Comparison of ENCODE assay signal across 8 mouse cellular contexts in the genomic region with DNA sequence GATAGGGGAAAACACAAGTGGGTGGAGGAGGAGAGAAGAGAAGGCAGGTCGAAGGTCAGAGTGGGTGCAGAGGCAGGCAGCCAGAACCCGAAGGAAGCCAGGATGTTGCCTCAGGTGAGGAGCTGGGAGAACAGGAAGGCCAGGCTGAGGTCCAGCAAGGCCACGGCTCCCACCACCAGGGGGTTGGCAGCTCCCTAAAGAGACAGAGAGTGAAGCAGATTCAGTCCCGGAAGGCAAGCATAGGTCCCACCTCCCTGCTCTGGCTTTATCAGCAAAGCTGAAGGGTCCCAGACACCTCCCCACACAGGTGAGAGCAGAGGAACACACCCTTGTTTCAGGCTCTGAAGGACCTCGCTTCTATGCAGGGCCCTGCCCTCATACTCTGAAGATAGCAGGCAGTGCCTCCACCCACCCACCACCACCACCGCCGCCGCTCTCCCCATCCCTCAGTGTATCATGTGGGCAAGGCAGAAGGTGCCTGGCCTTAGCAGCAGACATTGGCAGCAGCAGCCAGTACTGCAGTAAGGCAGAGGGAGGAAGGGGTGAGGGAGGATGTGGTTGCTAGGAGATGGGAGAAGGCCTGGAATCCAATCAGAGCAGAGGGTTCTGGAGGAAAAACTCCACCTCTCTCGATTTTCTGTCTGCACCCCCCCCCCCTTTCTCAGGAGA. TPM values are rescaled to one million over a fixed set of nuclear protein-coding genes. Genes with fewer than 3 reads are reported as not detected.
DNase-seq lines count a peak whose midpoint lies in the region; ATAC-seq lines count a peak whose summit lies in the region.

No protein-coding gene starts in this region.

- no peak overlapping the region for H3K4me3 ChIP-seq in limb, embryonic 12.5 days (replicated peaks)
- H3K4me3 ChIP-seq in limb, embryonic 10.5 days, result no peak overlapping the region
- no peak overlapping the region for H3K4me3 ChIP-seq in stomach, embryonic 14.5 days (ENCODE audit: low read depth, low read length)
- H3K4me3 ChIP-seq in kidney, embryonic 15.5 days (replicated peaks), result no peak overlapping the region

- peaks cover 29% of the 10 kb centered on the region for H3K4me1 ChIP-seq in limb, embryonic 12.5 days (replicated peaks)
- peaks cover 49% of the 10 kb centered on the region for H3K4me1 ChIP-seq in limb, embryonic 10.5 days
- 0 out of 2 replicates have a peak, but pooled peaks cover 8% of the 10 kb centered on the region for H3K4me1 ChIP-seq in stomach, embryonic 14.5 days (ENCODE audit: control insufficient read depth, insufficient read depth, low read length)
- peaks cover 43% of the 10 kb centered on the region for H3K4me1 ChIP-seq in kidney, embryonic 15.5 days

- no peak for ATAC-seq in limb, embryonic 12.5 days (ENCODE audit: insufficient number of reproducible peaks, insufficient read depth, low FRiP score, low TSS enrichment, low read depth)
- ATAC-seq in stomach, embryonic 14.5 days (ENCODE audit: insufficient number of reproducible peaks, insufficient read depth, low FRiP score, low read depth), result peak; percentile 24; the same call in 1 of the 2 replicates
- no peak for ATAC-seq in kidney, embryonic 15.5 days (replicated peaks; ENCODE audit: low FRiP score)

- no peak for DNase-seq in limb, embryonic 10.5 days (ENCODE audit: low spot score)
- peak; percentile 79 to 85 for DNase-seq in frontal cortex, postnatal 36 days (ENCODE audit: low spot score in 2 of 2)
- peak; percentile 81 to 85 for DNase-seq in left cerebral cortex, postnatal 36 days (ENCODE audit: low spot score in 2 of 2)
- DNase-seq in heart, postnatal 25 days (ENCODE audit: low spot score), result no peak
- no peak for DNase-seq in kidney, adult 11 months

- no peaks in the 10 kb centered on the region for H3K9me3 ChIP-seq in limb, embryonic 12.5 days
- no peaks in the 10 kb centered on the region for H3K9me3 ChIP-seq in limb, embryonic 10.5 days (replicated peaks)
- no peaks in the 10 kb centered on the region for H3K9me3 ChIP-seq in stomach, embryonic 14.5 days (ENCODE audit: control insufficient read depth, low read depth, low read length)
- no peaks in the 10 kb centered on the region for H3K9me3 ChIP-seq in kidney, embryonic 15.5 days (replicated peaks)

- peaks cover 61% of the 10 kb centered on the region for H3K27me3 ChIP-seq in limb, embryonic 12.5 days
- H3K27me3 ChIP-seq in limb, embryonic 10.5 days (ENCODE audit: low read depth, poor library complexity, severe bottlenecking), result peaks cover 64% of the 10 kb centered on the region
- H3K27me3 ChIP-seq in stomach, embryonic 14.5 days (ENCODE audit: control insufficient read depth, insufficient read depth, low read length), result 0 out of 2 replicates have a peak, but pooled peaks cover 5% of the 10 kb centered on the region
- H3K27me3 ChIP-seq in kidney, embryonic 15.5 days, result peaks cover 48% of the 10 kb centered on the region

- H3K4me2 ChIP-seq in limb, embryonic 12.5 days, result peak overlapping the region; percentile 6; the same call in 1 of the 2 replicates
- no peak overlapping the region for H3K4me2 ChIP-seq in stomach, embryonic 14.5 days (replicated peaks; ENCODE audit: low read depth, low read length)
- H3K4me2 ChIP-seq in kidney, embryonic 15.5 days, result no peak overlapping the region

- intact Hi-C loops in left cerebral cortex, postnatal 36 days (cut with DNase I), result no loop called here
- intact Hi-C loops in heart, postnatal 25 days (cut with DNase I), result no loop called here

- no peak overlapping the region for H3K9ac ChIP-seq in limb, embryonic 12.5 days (replicated peaks)
- no peak overlapping the region for H3K9ac ChIP-seq in stomach, embryonic 14.5 days (replicated peaks; ENCODE audit: low read depth, low read length)
- H3K9ac ChIP-seq in kidney, embryonic 15.5 days, result no peak overlapping the region

- no peaks in the 10 kb centered on the region for H3K36me3 ChIP-seq in limb, embryonic 12.5 days
- H3K36me3 ChIP-seq in limb, embryonic 10.5 days, result no peaks in the 10 kb centered on the region
- H3K36me3 ChIP-seq in stomach, embryonic 14.5 days (ENCODE audit: control insufficient read depth, insufficient read depth, low read length), result no peaks in the 10 kb centered on the region
- no peaks in the 10 kb centered on the region for H3K36me3 ChIP-seq in kidney, embryonic 15.5 days

- H3K27ac ChIP-seq in limb, embryonic 12.5 days, result no peak overlapping the region
- H3K27ac ChIP-seq in limb, embryonic 10.5 days, result no peak overlapping the region
- no peak overlapping the region for H3K27ac ChIP-seq in stomach, embryonic 14.5 days (ENCODE audit: low read length)
- H3K27ac ChIP-seq in kidney, embryonic 15.5 days, result no peak overlapping the region

- WGBS in limb, embryonic 12.5 days, result 46% methylated on average over 9 of the region's 9 CpGs
- 53% methylated on average over 9 of the region's 9 CpGs for WGBS in limb, embryonic 10.5 days
- WGBS in stomach, embryonic 14.5 days, result 35% methylated on average over 9 of the region's 9 CpGs
- 38% methylated on average over 9 of the region's 9 CpGs for WGBS in kidney, embryonic 15.5 days

RNA-seq across cellular contexts. Expression of gene Ap1g2, which starts 1.9 kb away (rescaled TPM):
- 10.7 and 13.7 TPM in 2 replicates for polyA plus RNA-seq in limb, embryonic 12.5 days (2016; fragmentation: Nextera tagmentation; extraction: Ambion mirVana)
- polyA plus RNA-seq in limb, embryonic 10.5 days (2016; fragmentation: Nextera tagmentation; extraction: Ambion mirVana), result 10.6 and 12.5 TPM in 2 replicates
- total RNA-seq in left cerebral cortex, postnatal 36 days (2021), result 10 to 100 TPM in 1 of 2 experiments, 1 to 10 TPM in 1; 6.3 to 20.1 TPM
- 28.7 and 30.8 TPM in 2 replicates for polyA plus RNA-seq in stomach, embryonic 14.5 days (2014; fragmentation: Nextera tagmentation; extraction: Ambion mirVana)
- 1 to 10 TPM; 4.4 to 4.6 TPM for total RNA-seq in heart, postnatal 25 days (2021)
- 15.9 and 18.9 TPM in 2 replicates for polyA plus RNA-seq in kidney, embryonic 15.5 days (2015; fragmentation: Nextera tagmentation; extraction: Ambion mirVana)

RNA-seq across cellular contexts. Expression of gene Jph4, which starts 8.4 kb away (rescaled TPM):
- 0.69 and 0.78 TPM in 2 replicates for polyA plus RNA-seq in limb, embryonic 12.5 days (2016; fragmentation: Nextera tagmentation; extraction: Ambion mirVana)
- 0.03 and 0.08 TPM in 2 replicates for polyA plus RNA-seq in limb, embryonic 10.5 days (2016; fragmentation: Nextera tagmentation; extraction: Ambion mirVana)
- 100 to 1,000 TPM; 312 to 354 TPM for total RNA-seq in left cerebral cortex, postnatal 36 days (2021)
- 2.6 and 2.7 TPM in 2 replicates for polyA plus RNA-seq in stomach, embryonic 14.5 days (2014; fragmentation: Nextera tagmentation; extraction: Ambion mirVana)
- not detected for total RNA-seq in heart, postnatal 25 days (2021)
- 0.59 and 1.2 TPM in 2 replicates for polyA plus RNA-seq in kidney, embryonic 15.5 days (2015; fragmentation: Nextera tagmentation; extraction: Ambion mirVana)

RNA-seq across cellular contexts. Expression of gene Thtpa, which starts 13.8 kb away (rescaled TPM):
- 24.0 and 24.2 TPM in 2 replicates for polyA plus RNA-seq in limb, embryonic 12.5 days (2016; fragmentation: Nextera tagmentation; extraction: Ambion mirVana)
- 22.0 and 25.6 TPM in 2 replicates for polyA plus RNA-seq in limb, embryonic 10.5 days (2016; fragmentation: Nextera tagmentation; extraction: Ambion mirVana)
- total RNA-seq in left cerebral cortex, postnatal 36 days (2021), result 10 to 100 TPM; 24.3 to 29.5 TPM
- polyA plus RNA-seq in stomach, embryonic 14.5 days (2014; fragmentation: Nextera tagmentation; extraction: Ambion mirVana), result 19.8 and 25.0 TPM in 2 replicates
- total RNA-seq in heart, postnatal 25 days (2021), result 10 to 100 TPM; 12.3 to 13.2 TPM
- 21.0 and 21.5 TPM in 2 replicates for polyA plus RNA-seq in kidney, embryonic 15.5 days (2015; fragmentation: Nextera tagmentation; extraction: Ambion mirVana)

RNA-seq across cellular contexts. Expression of gene Zfhx2, which starts 16.2 kb away (rescaled TPM):
- 6.9 and 7.0 TPM in 2 replicates for polyA plus RNA-seq in limb, embryonic 12.5 days (2016; fragmentation: Nextera tagmentation; extraction: Ambion mirVana)
- 4.1 and 5.6 TPM in 2 replicates for polyA plus RNA-seq in limb, embryonic 10.5 days (2016; fragmentation: Nextera tagmentation; extraction: Ambion mirVana)
- 10 to 100 TPM; 31.0 to 52.3 TPM for total RNA-seq in left cerebral cortex, postnatal 36 days (2021)
- 6.0 and 6.6 TPM in 2 replicates for polyA plus RNA-seq in stomach, embryonic 14.5 days (2014; fragmentation: Nextera tagmentation; extraction: Ambion mirVana)
- 1 to 10 TPM; 2.9 to 3.6 TPM for total RNA-seq in heart, postnatal 25 days (2021)
- 6.0 and 6.5 TPM in 2 replicates for polyA plus RNA-seq in kidney, embryonic 15.5 days (2015; fragmentation: Nextera tagmentation; extraction: Ambion mirVana)

Comparison
In these comparisons a context has a peak if more than half of its experiments do, and no peak if none do; other contexts are left out.
1. DNase-seq: peak in frontal cortex, postnatal 36 days (2 of 2) and left cerebral cortex, postnatal 36 days (2 of 2); none in limb, embryonic 10.5 days (single experiment), heart, postnatal 25 days (single experiment) and kidney, adult 11 months (single experiment).